Mouse (Mus musculus) ES-Bruce4 (cell line): Measurements from ENCODE around the gene Insyn1.

ENCODE experiments used
- CTCF ChIP-seq: IDR thresholded peaks from one replicate; pipeline ENCODE4 v1.8.1; 2011; ENCODE audit warnings: low read depth, low read length
- POLR2A ChIP-seq: IDR thresholded peaks from one replicate; pipeline ENCODE4 v1.8.1; 2011; ENCODE audit warnings: low read length; ENCODE audit not compliant: insufficient read depth

GRCm38 (mm10) chr9:58440614-58441013 is 47.8 kb upstream of the Insyn1 start:
- TF ChIP-seq CTCF: no peak
- TF ChIP-seq POLR2A: no peak
